Mouse (Mus musculus) R1 (cell line): ENCODE measurements at regions not wholly inside any gene's neighbourhood (a gene's known extent, or its start where the extent isn't known, plus 50 kb on each side); places are given as distances from the start of the nearest gene placed in this dataset.
A peak's percentile ranks its signal among the peaks of the same experiment; 100 is the strongest.

Experiments used
- DNase-seq: peaks from one replicate; pipeline ENCODE4 v3.0.0-alpha.2; 2018; ENCODE audit warnings: low read depth, low spot score

- peak; percentile 3 for DNase-seq
Observed at GRCm38 (mm10) chr2:61453490-61454281, 124.7 kb upstream of the Tank start.

- no peak for DNase-seq
Observed at GRCm38 (mm10) chr2:61452581-61452980, 125.8 kb upstream of the Tank start.

- DNase-seq = no peak
Observed at GRCm38 (mm10) chr2:61450731-61451130, 127.7 kb upstream of the Tank start.

- no peak for DNase-seq
Observed at GRCm38 (mm10) chr2:61436591-61436990, 141.8 kb upstream of the Tank start.

GRCm38 (mm10) chr2:61407881-61408280 is 170.5 kb upstream of the Tank start:
- no peak for DNase-seq

- no peak for DNase-seq
Observed at GRCm38 (mm10) chr2:61406104-61406751, 172.2 kb upstream of the Tank start.

- DNase-seq = no peak
Observed at GRCm38 (mm10) chr2:61405261-61405660, 173.1 kb upstream of the Tank start.

GRCm38 (mm10) chr2:61402588-61403487 is 175.5 kb upstream of the Tank start:
- peak; percentile 84 for DNase-seq

GRCm38 (mm10) chr2:61401636-61402587 is 176.5 kb upstream of the Tank start:
- DNase-seq = peak; percentile 95

GRCm38 (mm10) chr2:61398633-61399032 is 179.8 kb upstream of the Tank start:
- no peak for DNase-seq

GRCm38 (mm10) chr2:61389622-61390021 is 188.8 kb upstream of the Tank start:
- DNase-seq = no peak

- no peak for DNase-seq
Observed at GRCm38 (mm10) chr2:61389207-61389606, 189.2 kb upstream of the Tank start.

- no peak for DNase-seq
Observed at GRCm38 (mm10) chr2:61387561-61387960, 190.8 kb upstream of the Tank start.

- DNase-seq = no peak
Observed at GRCm38 (mm10) chr2:61386966-61387365, 191.4 kb upstream of the Tank start.

- no peak for DNase-seq
Observed at GRCm38 (mm10) chr2:61384467-61384866, 193.9 kb upstream of the Tank start.

GRCm38 (mm10) chr2:61383744-61384295 is 194.6 kb upstream of the Tank start:
- no peak for DNase-seq

- no peak for DNase-seq
Observed at GRCm38 (mm10) chr2:61379076-61379475, 199.3 kb upstream of the Tank start.

- DNase-seq = no peak
Observed at GRCm38 (mm10) chr2:61378297-61378696, 200.1 kb upstream of the Tank start.

GRCm38 (mm10) chr2:61377756-61378155 is 200.6 kb upstream of the Tank start:
- DNase-seq = no peak

- no peak for DNase-seq
Observed at GRCm38 (mm10) chr2:61362606-61363005, 215.8 kb upstream of the Tank start.

GRCm38 (mm10) chr2:61361394-61361793 is 217.0 kb upstream of the Tank start:
- no peak for DNase-seq
